ENCODE assay signal across 19 mouse cellular contexts in the genomic region with DNA sequence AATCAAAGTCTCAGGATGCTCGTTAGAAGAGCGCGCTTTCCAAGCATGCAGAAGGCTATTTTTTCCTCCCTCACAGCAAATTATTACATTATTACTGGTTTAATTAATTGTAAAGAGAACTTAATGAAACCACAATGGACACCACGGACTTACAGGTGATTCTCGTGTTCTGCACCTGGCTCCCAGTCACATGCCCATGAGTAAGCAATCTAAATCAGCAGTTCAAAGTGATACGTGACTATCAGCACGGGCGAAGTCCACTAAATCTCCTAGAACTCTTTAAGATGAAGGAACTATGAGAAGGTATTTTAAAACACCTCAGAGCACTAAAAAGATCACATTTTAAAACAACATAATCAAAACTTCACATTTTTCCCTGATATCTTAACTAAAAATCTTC.
"Had no signal": no experiment of that assay in that cellular context is flagged by ENCODE, and none has a peak within 500 bp of the region (broad histone marks: within the 10 kb centered on the region; RNA-seq: fewer than 3 reads in every experiment).

No protein-coding gene starts in this region.

- H3K4me2 ChIP-seq: liver, embryonic 13.5 days; liver, embryonic 15.5 days; lung, embryonic 15.5 days; midbrain, embryonic 11.5 days; midbrain, embryonic 13.5 days; midbrain, embryonic 15.5 days; neural tube, embryonic 13.5 days had no signal

- H3K4me3 ChIP-seq: liver, embryonic 13.5 days; liver, embryonic 15.5 days; lung, embryonic 15.5 days; megakaryocyte, embryonic 14.5 days; midbrain, embryonic 13.5 days; midbrain, embryonic 15.5 days; neural tube, embryonic 13.5 days had no signal

- H3K9ac ChIP-seq: liver, embryonic 13.5 days; liver, embryonic 15.5 days; liver, postnatal 0 days; lung, embryonic 15.5 days; midbrain, embryonic 13.5 days; midbrain, embryonic 15.5 days; neural tube, embryonic 13.5 days had no signal

- H3K4me1 ChIP-seq: midbrain, embryonic 13.5 days; midbrain, embryonic 15.5 days; neural tube, embryonic 13.5 days had no signal

- DNase-seq: liver, embryonic 13.5 days; liver, postnatal 0 days; lung, adult 2 months; lung, postnatal 14 days; lung, postnatal 36 days; right cerebral cortex, postnatal 14 days; right cerebral cortex, postnatal 4 days; thymus, adult 18-20 months; thymus, postnatal 14 days; thymus, postnatal 36 days had no signal

- H3K27me3 ChIP-seq: liver, embryonic 13.5 days; liver, embryonic 15.5 days; lung, embryonic 15.5 days; megakaryocyte, embryonic 14.5 days; midbrain, embryonic 13.5 days; midbrain, embryonic 15.5 days; neural tube, embryonic 13.5 days had no signal

- H3K27ac ChIP-seq: liver, embryonic 15.5 days; lung, embryonic 15.5 days; macrophage; midbrain, embryonic 13.5 days; midbrain, embryonic 15.5 days; neural tube, embryonic 13.5 days had no signal

- ATAC-seq: liver, postnatal 0 days; lung, postnatal 0 days; midbrain, embryonic 13.5 days; midbrain, embryonic 15.5 days had no signal

- H3K9me3 ChIP-seq: liver, embryonic 13.5 days; liver, embryonic 15.5 days; lung, embryonic 15.5 days; megakaryocyte, embryonic 14.5 days; midbrain, embryonic 13.5 days; midbrain, embryonic 15.5 days; neural tube, embryonic 13.5 days had no signal
